Mouse (Mus musculus) retina, postnatal 1 day (tissue): ENCODE measurements around the gene Nrxn2.
A peak's percentile ranks its signal among the peaks of the same experiment; 100 is the strongest.

Experiments used
- DNase-seq: peaks from one replicate; pipeline ENCODE4 v3.0.0-alpha.2; 2012

Nrxn2 gene

GRCm38 (mm10) chr19:6543518-6543917 lies 125.0 kb downstream of the Nrxn2 start:
- DNase-seq = no peak

- DNase-seq = no peak
These were observed 126.2 kb downstream of the Nrxn2 start for GRCm38 (mm10) chr19:6544712-6545111.

GRCm38 (mm10) chr19:6545481-6545880 lies 127.0 kb downstream of the Nrxn2 start:
- DNase-seq = no peak

- DNase-seq = no peak
These were observed 127.6 kb downstream of the Nrxn2 start for GRCm38 (mm10) chr19:6546096-6546495.

- DNase-seq = no peak
These were observed 129.3 kb downstream of the Nrxn2 start for GRCm38 (mm10) chr19:6547801-6548200.

- DNase-seq = peak; percentile 83
These were observed 130.2 kb downstream of the Nrxn2 start for GRCm38 (mm10) chr19:6548431-6549410.

GRCm38 (mm10) chr19:6549566-6549965 lies 131.0 kb downstream of the Nrxn2 start:
- no peak for DNase-seq

GRCm38 (mm10) chr19:6551215-6551614 lies 132.7 kb downstream of the Nrxn2 start:
- no peak for DNase-seq

GRCm38 (mm10) chr19:6552302-6553028 lies 133.9 kb downstream of the Nrxn2 start:
- DNase-seq = peak; percentile 54

- DNase-seq = no peak
These were observed 134.6 kb downstream of the Nrxn2 start for GRCm38 (mm10) chr19:6553174-6553573.

- DNase-seq = no peak
These were observed 135.5 kb downstream of the Nrxn2 start for GRCm38 (mm10) chr19:6553819-6554582.

GRCm38 (mm10) chr19:6559576-6559975 lies 141.0 kb downstream of the Nrxn2 start:
- DNase-seq = no peak

- no peak for DNase-seq
These were observed 141.8 kb downstream of the Nrxn2 start for GRCm38 (mm10) chr19:6560246-6560815.

- no peak for DNase-seq
These were observed 146.6 kb downstream of the Nrxn2 start for GRCm38 (mm10) chr19:6565136-6565535.

- peak; percentile 71 for DNase-seq
These were observed 147.9 kb downstream of the Nrxn2 start for GRCm38 (mm10) chr19:6566450-6566849.

- no peak for DNase-seq
These were observed 150.5 kb downstream of the Nrxn2 start for GRCm38 (mm10) chr19:6569021-6569420.

- no peak for DNase-seq
These were observed 151.0 kb downstream of the Nrxn2 start for GRCm38 (mm10) chr19:6569561-6569960.

- DNase-seq = no peak
These were observed 152.9 kb downstream of the Nrxn2 start for GRCm38 (mm10) chr19:6571476-6571875.

- no peak for DNase-seq
These were observed 153.5 kb downstream of the Nrxn2 start for GRCm38 (mm10) chr19:6572001-6572400.
